9 mouse cellular contexts compared by ENCODE assay signal in genomic region chr4:120267683-120268082, GRCm38 (mm10). TPM values are rescaled to one million over a fixed set of nuclear protein-coding genes. Genes with fewer than 3 reads are reported as not detected.
A peak's percentile ranks its signal among the peaks of the same experiment; 100 is the strongest.
DNase-seq lines count a peak whose midpoint lies in the region; ATAC-seq and TF ChIP-seq lines count a peak whose summit lies in the region.
"Had no signal": no experiment of that assay in that cellular context is flagged by ENCODE, and none has a peak within 500 bp of the region (broad histone marks: within the 10 kb centered on the region; RNA-seq: fewer than 3 reads in every experiment).

No protein-coding gene starts in this region.

- no peak for ATAC-seq in lung, embryonic 15.5 days (ENCODE audit: borderline replicate concordance, extremely low read depth, low FRiP score, low TSS enrichment)
- ATAC-seq in forebrain, embryonic 15.5 days (replicated peaks), result no peak
- no peak for ATAC-seq in limb, embryonic 13.5 days (ENCODE audit: low FRiP score, low read depth)
- ATAC-seq in megakaryocyte progenitor cell, adult 5-6 weeks (replicated peaks; ENCODE audit: poor library complexity), result no peak

- DNase-seq in lung, postnatal 14 days, result no peak
- DNase-seq in thymus, adult 18-20 months, result no peak
- DNase-seq in cerebellum, adult 8-10 months, result no peak

- H3K4me2 ChIP-seq in lung, embryonic 15.5 days, result peak overlapping the region; percentile 72
- H3K4me2 ChIP-seq in forebrain, embryonic 15.5 days (replicated peaks), result peak overlapping the region; percentile 48
- peak overlapping the region; percentile 76 for H3K4me2 ChIP-seq in limb, embryonic 13.5 days (replicated peaks)

- 11% methylated on average over 25 of the region's 25 CpGs for WGBS in lung, embryonic 15.5 days
- WGBS in forebrain, embryonic 15.5 days, result 18% methylated on average over 25 of the region's 25 CpGs
- WGBS in limb, embryonic 13.5 days, result 4% methylated on average over 25 of the region's 25 CpGs
- 21% methylated on average over 25 of the region's 25 CpGs for WGBS in small intestine, adult 2 months

- H3K27ac ChIP-seq in lung, embryonic 15.5 days, result no peak overlapping the region
- peak overlapping the region; percentile 66 for H3K27ac ChIP-seq in forebrain, embryonic 15.5 days (replicated peaks)
- no peak overlapping the region for H3K27ac ChIP-seq in limb, embryonic 13.5 days
- H3K27ac ChIP-seq in small intestine, adult 2 months (ENCODE audit: insufficient read depth, low read depth, low read length), result no peak overlapping the region

- H3K9me3 ChIP-seq in lung, embryonic 15.5 days, result no peaks in the 10 kb centered on the region
- no peaks in the 10 kb centered on the region for H3K9me3 ChIP-seq in forebrain, embryonic 15.5 days
- no peaks in the 10 kb centered on the region for H3K9me3 ChIP-seq in limb, embryonic 13.5 days

- peaks cover 37% of the 10 kb centered on the region for H3K4me1 ChIP-seq in lung, embryonic 15.5 days
- H3K4me1 ChIP-seq in forebrain, embryonic 15.5 days, result peaks cover 97% of the 10 kb centered on the region
- H3K4me1 ChIP-seq in limb, embryonic 13.5 days, result peaks cover 54% of the 10 kb centered on the region
- peaks cover 33% of the 10 kb centered on the region for H3K4me1 ChIP-seq in small intestine, adult 2 months (ENCODE audit: control insufficient read depth, insufficient read depth, insufficient read length, low read length)

- peaks cover 81% of the 10 kb centered on the region for H3K27me3 ChIP-seq in lung, embryonic 15.5 days
- no peaks in the 10 kb centered on the region for H3K27me3 ChIP-seq in forebrain, embryonic 15.5 days
- peaks cover 95% of the 10 kb centered on the region for H3K27me3 ChIP-seq in limb, embryonic 13.5 days
- H3K27me3 ChIP-seq in small intestine, adult 2 months (ENCODE audit: control insufficient read depth, insufficient read depth, low read length), result peaks cover 30% of the 10 kb centered on the region

- TF ChIP-seq POLR2A in small intestine, adult 2 months (IDR thresholded peaks at IDR 0.05; ENCODE audit: low read depth, low read length), result no peak

- TF ChIP-seq CTCF in small intestine, adult 2 months (IDR thresholded peaks at IDR 0.05; ENCODE audit: extremely low read depth, insufficient read length, insufficient replicate concordance, low read depth, low read length), result no peak

- no peaks in the 10 kb centered on the region for H3K36me3 ChIP-seq in lung, embryonic 15.5 days
- no peaks in the 10 kb centered on the region for H3K36me3 ChIP-seq in forebrain, embryonic 15.5 days
- no peaks in the 10 kb centered on the region for H3K36me3 ChIP-seq in limb, embryonic 13.5 days
- no peaks in the 10 kb centered on the region for H3K36me3 ChIP-seq in small intestine, adult 2 months (ENCODE audit: control insufficient read depth, insufficient read depth, low read length)

- H3K9ac ChIP-seq in lung, embryonic 15.5 days, result peak overlapping the region; percentile 8
- peak overlapping the region; percentile 43; the same call in 1 of the 2 replicates for H3K9ac ChIP-seq in forebrain, embryonic 15.5 days (replicated peaks)
- peak overlapping the region; percentile 59 for H3K9ac ChIP-seq in limb, embryonic 13.5 days

- H3K4me3 ChIP-seq in lung, embryonic 15.5 days, result peak overlapping the region; percentile 39
- peak overlapping the region; percentile 30 for H3K4me3 ChIP-seq in forebrain, embryonic 15.5 days
- H3K4me3 ChIP-seq in limb, embryonic 13.5 days, result peak overlapping the region; percentile 52
- peak overlapping the region; percentile 8; the same call in 1 of the 2 replicates for H3K4me3 ChIP-seq in small intestine, adult 2 months (ENCODE audit: low read depth, low read length)
- H3K4me3 ChIP-seq: myocyte had no signal

RNA-seq across cellular contexts. Expression of gene Foxo6, which starts 19.5 kb away (rescaled TPM):
- polyA plus RNA-seq in lung, embryonic 15.5 days (2015; fragmentation: Nextera tagmentation; extraction: Ambion mirVana), result 0.10 and 0.25 TPM in 2 replicates
- 4.4 and 5.3 TPM in 2 replicates for polyA plus RNA-seq in forebrain, embryonic 15.5 days (2015; fragmentation: Nextera tagmentation; extraction: Ambion mirVana)
- 0.05 and 0.11 TPM in 2 replicates for polyA plus RNA-seq in limb, embryonic 13.5 days (2015; fragmentation: Nextera tagmentation; extraction: Ambion mirVana)
- 7.2 and 38.9 TPM in 2 replicates for polyA plus RNA-seq in small intestine, adult 2 months (2012; rRNA removed)
- not detected in 2 replicates for total RNA-seq in megakaryocyte progenitor cell, adult 5-6 weeks (2015)
- not detected in 2 replicates for total RNA-seq in megakaryocyte progenitor cell, adult 5-6 weeks (2017)

Comparison
In these comparisons a context has a peak if more than half of its experiments do, and no peak if none do; other contexts are left out.
1. H3K9ac ChIP-seq: peak in every context shown above with its lines; median percentile 59 in limb, embryonic 13.5 days; 43 in forebrain, embryonic 15.5 days; 8 in lung, embryonic 15.5 days.